Mouse (Mus musculus): Measurements from ENCODE around the gene Aars2. TPM values are rescaled to one million over a fixed set of nuclear protein-coding genes. Genes with fewer than 3 reads are reported as not detected.

Gene Aars2
- polyA plus RNA-seq, 1 experiment from 2014 or later, result 26.3 TPM

- Histone ChIP-seq H3K27ac (ENCODE audit: low read length) (no peak overlapping the region), H3K4me2 (replicated peaks; ENCODE audit: low read depth, low read length) (no peak overlapping the region), H3K4me1 (ENCODE audit: insufficient read depth, low read length) (no peaks in the 10 kb centered on the region), H3K27me3 (ENCODE audit: insufficient read depth, low read length) (no peaks in the 10 kb centered on the region), H3K4me3 (ENCODE audit: low read length) (no peak overlapping the region), H3K9me3 (ENCODE audit: low read length) (no peaks in the 10 kb centered on the region), H3K36me3 (ENCODE audit: insufficient read depth, low read length) (peaks cover 26% of the 10 kb centered on the region), H3K9ac (replicated peaks; ENCODE audit: low read length) (no peak overlapping the region)
- ATAC-seq (ENCODE audit: low FRiP score, low TSS enrichment), result no peak
- WGBS, result 81% methylated on average over 10 of the region's 10 CpGs
Measured at GRCm38 (mm10) chr17:45515806-45516205, 9.2 kb downstream of the Aars2 start.

- WGBS, result 54% methylated on average over 8 of the region's 8 CpGs
- H3K4me1 ChIP-seq (ENCODE audit: insufficient read depth, low read length), result no peaks in the 10 kb centered on the region
Measured at GRCm38 (mm10) chr17:45516488-45516887, 9.8 kb downstream of the Aars2 start.

GRCm38 (mm10) chr17:45517135-45517534, 10.5 kb downstream of the Aars2 start:
- ATAC-seq (ENCODE audit: low FRiP score, low TSS enrichment), result no peak
- Histone ChIP-seq H3K9me3 (ENCODE audit: low read length) (no peaks in the 10 kb centered on the region), H3K36me3 (ENCODE audit: insufficient read depth, low read length) (peaks cover 22% of the 10 kb centered on the region; the same call in 1 of the 2 replicates), H3K9ac (replicated peaks; ENCODE audit: low read length) (no peak overlapping the region), H3K27me3 (ENCODE audit: insufficient read depth, low read length) (no peaks in the 10 kb centered on the region), H3K4me3 (ENCODE audit: low read length) (no peak overlapping the region), H3K27ac (ENCODE audit: low read length) (no peak overlapping the region), H3K4me1 (ENCODE audit: insufficient read depth, low read length) (no peaks in the 10 kb centered on the region), H3K4me2 (replicated peaks; ENCODE audit: low read depth, low read length) (no peak overlapping the region)
- WGBS, result 96% methylated on average over 21 of the region's 21 CpGs

More at GRCm38 (mm10) chr17:45516488-45516887, 9.8 kb downstream of the Aars2 start:
- H3K27ac ChIP-seq (ENCODE audit: low read length), result no peak overlapping the region
- no peak overlapping the region for H3K4me3 ChIP-seq (ENCODE audit: low read length)
- no peak overlapping the region for H3K9ac ChIP-seq (replicated peaks; ENCODE audit: low read length)
- ATAC-seq (ENCODE audit: low FRiP score, low TSS enrichment), result no peak
- peaks cover 26% of the 10 kb centered on the region; the same call in 1 of the 2 replicates for H3K36me3 ChIP-seq (ENCODE audit: insufficient read depth, low read length)
- no peak overlapping the region for H3K4me2 ChIP-seq (replicated peaks; ENCODE audit: low read depth, low read length)
- no peaks in the 10 kb centered on the region for H3K9me3 ChIP-seq (ENCODE audit: low read length)
- no peaks in the 10 kb centered on the region for H3K27me3 ChIP-seq (ENCODE audit: insufficient read depth, low read length)

- Histone ChIP-seq H3K36me3 (ENCODE audit: insufficient read depth, low read length) (peaks cover 22% of the 10 kb centered on the region; the same call in 1 of the 2 replicates), H3K4me3 (ENCODE audit: low read length) (no peak overlapping the region), H3K27ac (ENCODE audit: low read length) (no peak overlapping the region), H3K4me2 (replicated peaks; ENCODE audit: low read depth, low read length) (no peak overlapping the region), H3K4me1 (ENCODE audit: insufficient read depth, low read length) (peaks cover under 1% of the 10 kb centered on the region; the same call in 1 of the 2 replicates), H3K9me3 (ENCODE audit: low read length) (no peaks in the 10 kb centered on the region), H3K9ac (replicated peaks; ENCODE audit: low read length) (no peak overlapping the region), H3K27me3 (ENCODE audit: insufficient read depth, low read length) (no peaks in the 10 kb centered on the region)
- no peak for ATAC-seq (ENCODE audit: low FRiP score, low TSS enrichment)
- WGBS, result 91% methylated on average over 28 of the region's 28 CpGs
Measured at GRCm38 (mm10) chr17:45517549-45518215, 11.0 kb downstream of the Aars2 start.

GRCm38 (mm10) chr17:45518766-45519475, 12.3 kb downstream of the Aars2 start:
- H3K9me3 ChIP-seq (ENCODE audit: low read length), result no peaks in the 10 kb centered on the region
- peaks cover 22% of the 10 kb centered on the region; the same call in 1 of the 2 replicates for H3K36me3 ChIP-seq (ENCODE audit: insufficient read depth, low read length)
- no peak for ATAC-seq (ENCODE audit: low FRiP score, low TSS enrichment)
- H3K9ac ChIP-seq (replicated peaks; ENCODE audit: low read length), result no peak overlapping the region
- 70% methylated on average over 12 of the region's 12 CpGs for WGBS
- 0 out of 2 replicates have a peak, but pooled peaks cover 3% of the 10 kb centered on the region for H3K27me3 ChIP-seq (ENCODE audit: insufficient read depth, low read length)
- H3K27ac ChIP-seq (ENCODE audit: low read length), result no peak overlapping the region
- H3K4me1 ChIP-seq (ENCODE audit: insufficient read depth, low read length), result peaks cover 4% of the 10 kb centered on the region; the same call in 1 of the 2 replicates
- H3K4me3 ChIP-seq (ENCODE audit: low read length), result no peak overlapping the region
- H3K4me2 ChIP-seq (replicated peaks; ENCODE audit: low read depth, low read length), result no peak overlapping the region

GRCm38 (mm10) chr17:45520136-45520535, 13.5 kb downstream of the Aars2 start:
- Histone ChIP-seq H3K4me1 (ENCODE audit: insufficient read depth, low read length) (peaks cover 4% of the 10 kb centered on the region; the same call in 1 of the 2 replicates), H3K9me3 (ENCODE audit: low read length) (no peaks in the 10 kb centered on the region), H3K27me3 (ENCODE audit: insufficient read depth, low read length) (peaks cover 13% of the 10 kb centered on the region; the same call in 1 of the 2 replicates), H3K9ac (replicated peaks; ENCODE audit: low read length) (no peak overlapping the region), H3K4me3 (ENCODE audit: low read length) (no peak overlapping the region), H3K27ac (ENCODE audit: low read length) (no peak overlapping the region), H3K4me2 (replicated peaks; ENCODE audit: low read depth, low read length) (no peak overlapping the region), H3K36me3 (ENCODE audit: insufficient read depth, low read length) (peaks cover 22% of the 10 kb centered on the region; the same call in 1 of the 2 replicates)
- ATAC-seq (ENCODE audit: low FRiP score, low TSS enrichment), result no peak
- 69% methylated on average over 11 of the region's 11 CpGs for WGBS

GRCm38 (mm10) chr17:45523263-45523662, 16.6 kb downstream of the Aars2 start, which contains the start of gene Tcte1:
TSS of gene Tcte1 (plus strand) at chr17:45523434.
- H3K4me2 ChIP-seq (replicated peaks; ENCODE audit: low read depth, low read length), result peak within 1 kb of the TSS; percentile 67
- ATAC-seq (ENCODE audit: low FRiP score, low TSS enrichment), result peak; percentile 75; the same call in 1 of the 2 replicates

GRCm38 (mm10) chr17:45524961-45525360, 18.3 kb downstream of the Aars2 start:
- ATAC-seq (ENCODE audit: low FRiP score, low TSS enrichment), result no peak
- no peak overlapping the region for H3K4me2 ChIP-seq (replicated peaks; ENCODE audit: low read depth, low read length)
- H3K4me1 ChIP-seq (ENCODE audit: insufficient read depth, low read length), result peaks cover 7% of the 10 kb centered on the region; the same call in 1 of the 2 replicates
- H3K9me3 ChIP-seq (ENCODE audit: low read length), result no peaks in the 10 kb centered on the region
- 42% methylated on average over 4 of the region's 4 CpGs for WGBS
- H3K4me3 ChIP-seq (ENCODE audit: low read length), result no peak overlapping the region
- 0 out of 2 replicates have a peak, but pooled peaks cover 8% of the 10 kb centered on the region for H3K36me3 ChIP-seq (ENCODE audit: insufficient read depth, low read length)
- peaks cover 13% of the 10 kb centered on the region; the same call in 1 of the 2 replicates for H3K27me3 ChIP-seq (ENCODE audit: insufficient read depth, low read length)
- no peak overlapping the region for H3K27ac ChIP-seq (ENCODE audit: low read length)
- H3K9ac ChIP-seq (replicated peaks; ENCODE audit: low read length), result no peak overlapping the region

More at GRCm38 (mm10) chr17:45523263-45523662, 16.6 kb downstream of the Aars2 start, which contains the start of gene Tcte1:
- Histone ChIP-seq H3K4me3 (ENCODE audit: low read length) (peak within 1 kb of the TSS; percentile 48), H3K27ac (ENCODE audit: low read length) (no peak within 1 kb of the TSS), H3K9ac (replicated peaks; ENCODE audit: low read length) (peak within 1 kb of the TSS; percentile 54), H3K27me3 (ENCODE audit: insufficient read depth, low read length) (peaks cover 13% of the 10 kb centered on the region; the same call in 1 of the 2 replicates), H3K4me1 (ENCODE audit: insufficient read depth, low read length) (peaks cover 7% of the 10 kb centered on the region; the same call in 1 of the 2 replicates), H3K9me3 (ENCODE audit: low read length) (no peaks in the 10 kb centered on the region), H3K36me3 (ENCODE audit: insufficient read depth, low read length) (0 out of 2 replicates have a peak, but pooled peaks cover 17% of the 10 kb centered on the region)
- whole genome bisulfite sequencing, result under 1% methylated on average over 21 of the region's 21 CpGs

GRCm38 (mm10) chr17:45526571-45526970, 19.9 kb downstream of the Aars2 start:
- Histone ChIP-seq H3K27ac (ENCODE audit: low read length) (no peak overlapping the region), H3K27me3 (ENCODE audit: insufficient read depth, low read length) (peaks cover 21% of the 10 kb centered on the region), H3K9ac (replicated peaks; ENCODE audit: low read length) (no peak overlapping the region), H3K4me3 (ENCODE audit: low read length) (no peak overlapping the region), H3K4me2 (replicated peaks; ENCODE audit: low read depth, low read length) (no peak overlapping the region), H3K4me1 (ENCODE audit: insufficient read depth, low read length) (peaks cover 7% of the 10 kb centered on the region; the same call in 1 of the 2 replicates), H3K9me3 (ENCODE audit: low read length) (no peaks in the 10 kb centered on the region), H3K36me3 (ENCODE audit: insufficient read depth, low read length) (no peaks in the 10 kb centered on the region)
- 20% methylated on average over 5 of the region's 5 CpGs for WGBS
- no peak for ATAC-seq (ENCODE audit: low FRiP score, low TSS enrichment)
